Mouse (Mus musculus) naive thymus-derived CD4-positive, alpha-beta T cell, adult 2 months (primary cell): ENCODE measurements around the gene Mettl17.

ENCODE experiments used
- DNase-seq: peaks from one replicate; pipeline ENCODE4 v3.0.0-alpha.2; 2011; ENCODE audit warnings: low read depth

Mettl17 gene

GRCm38 (mm10) chr14:51929309-51929943, 44.8 kb downstream of the Mettl17 start:
- no peak for DNase-seq

DNA sequence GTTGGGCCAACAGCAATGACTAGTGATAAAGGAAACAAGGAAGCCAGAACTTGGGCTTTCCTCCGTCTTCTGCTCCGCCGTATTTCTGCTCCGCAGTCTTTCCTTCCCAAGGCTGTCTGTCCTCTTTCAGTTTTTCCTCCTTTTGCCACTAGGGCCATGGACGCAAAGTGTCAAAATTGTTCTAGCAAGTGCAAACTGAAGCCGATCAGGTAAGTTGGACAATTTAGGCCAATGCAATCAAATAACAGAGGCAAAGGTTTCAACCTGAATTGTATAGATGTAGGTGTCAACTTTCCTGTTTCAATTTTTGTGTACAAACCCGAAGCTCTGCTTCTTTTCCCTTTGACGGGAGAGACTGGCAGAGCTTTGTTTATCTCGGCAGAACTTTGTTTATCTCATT, 45.3 kb downstream of the Mettl17 start:
- no peak for DNase-seq

DNA sequence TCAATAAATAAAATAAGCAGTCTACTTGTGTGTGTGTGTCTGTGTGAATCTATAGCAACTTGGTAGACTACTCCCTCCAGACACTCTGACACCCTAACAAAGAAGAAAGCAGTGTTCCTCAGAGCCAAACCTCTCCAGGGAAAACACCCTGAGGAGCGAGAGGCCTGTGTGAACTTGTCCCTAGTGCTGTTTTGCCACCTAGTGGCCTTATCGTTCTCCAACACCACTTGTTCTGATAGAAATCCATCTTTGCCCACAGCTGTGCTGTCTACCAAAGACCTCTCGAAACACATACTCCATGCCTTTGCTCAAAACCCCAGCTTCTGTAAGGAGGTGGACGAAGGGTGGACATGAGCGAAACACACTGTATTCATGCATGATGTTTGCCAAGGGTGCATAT, 46.2 kb downstream of the Mettl17 start:
- DNase-seq, result peak; percentile 67

DNA sequence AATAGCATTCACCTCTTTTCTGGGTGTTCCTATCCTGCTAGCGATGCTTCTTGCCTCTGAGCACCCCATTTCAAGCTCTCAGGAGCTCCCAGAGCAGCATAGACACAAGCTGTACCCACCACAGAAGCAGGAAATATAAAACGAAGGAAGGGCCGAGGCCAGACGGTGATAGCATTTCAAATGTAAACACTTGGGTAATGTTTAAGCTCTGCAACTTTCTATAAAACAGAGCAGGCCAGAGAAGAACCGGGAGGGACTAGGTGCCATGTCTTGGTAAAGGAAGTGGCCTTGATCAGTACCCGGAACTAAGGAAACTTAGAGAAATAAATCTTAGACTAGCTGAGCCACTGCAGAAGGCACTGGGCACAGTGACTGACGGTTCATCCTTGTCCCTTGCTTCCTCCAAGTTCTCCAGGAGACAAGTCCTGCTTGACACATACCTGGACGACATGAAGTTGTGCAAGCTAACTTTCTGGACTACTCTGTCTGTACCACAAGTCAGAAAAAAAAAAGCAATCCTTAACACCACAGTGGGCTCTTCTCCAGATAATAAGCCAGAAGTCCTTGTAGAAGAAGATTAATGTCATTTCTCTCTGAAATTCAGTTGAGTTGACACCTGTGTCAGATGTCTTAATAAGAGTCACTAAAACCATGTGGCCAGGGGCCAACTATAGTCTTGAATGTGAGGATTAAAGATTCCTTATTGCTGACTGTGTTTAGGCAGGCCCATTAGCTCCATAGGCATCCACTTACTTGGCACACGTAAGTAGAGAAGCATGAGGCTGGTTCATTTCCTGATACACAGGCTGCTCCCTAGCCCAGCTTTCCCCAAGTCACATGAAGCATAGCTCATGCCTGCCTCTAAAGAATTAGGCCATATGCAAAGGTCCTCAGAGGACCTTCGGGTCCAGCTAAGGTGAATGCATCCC, 47.7 kb downstream of the Mettl17 start:
- DNase-seq, result no peak

DNA sequence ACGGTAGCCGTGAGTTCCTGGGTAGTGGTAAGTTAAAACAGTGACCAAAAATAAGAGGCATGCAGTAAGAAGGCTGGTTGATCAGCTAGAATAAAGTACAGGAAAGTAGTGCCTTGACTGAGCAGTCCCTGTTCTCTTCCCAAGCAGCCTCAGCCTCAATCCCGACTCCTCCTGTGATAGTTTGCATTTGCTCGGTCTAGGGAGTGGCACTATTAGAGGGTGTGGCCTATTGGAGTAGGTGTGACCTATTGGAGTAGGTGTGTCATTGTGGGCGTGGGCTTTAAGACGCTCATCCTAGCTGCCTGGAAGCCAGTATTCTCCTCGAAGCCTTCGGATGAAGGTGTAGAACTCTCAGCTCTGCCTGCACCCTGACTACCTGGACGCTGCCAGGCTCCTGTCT, 54.4 kb downstream of the Mettl17 start:
- DNase-seq, result no peak

- DNase-seq, result no peak
These were observed 56.4 kb downstream of the Mettl17 start for GRCm38 (mm10) chr14:51940944-51941560.

- DNase-seq, result no peak
These were observed 56.9 kb downstream of the Mettl17 start for GRCm38 (mm10) chr14:51941577-51941976.

GRCm38 (mm10) chr14:51942236-51942635, 57.6 kb downstream of the Mettl17 start:
- no peak for DNase-seq
